Mouse (Mus musculus) CH12.LX (cell line): ENCODE data around the gene Clcf1. TPM values are rescaled to one million over a fixed set of nuclear protein-coding genes. Genes with fewer than 3 reads are reported as not detected.
A peak's percentile ranks its signal among the peaks of the same experiment; 100 is the strongest.

ENCODE experiments used
- DNase-seq: peaks from one replicate; pipeline ENCODE4 v3.0.0-alpha.2; 2013; ENCODE audit errors: extremely low read depth
- H3K27ac ChIP-seq: 2 replicates; pipeline ENCODE4 v1.5.1; 2012; ENCODE audit warnings: low read depth, mild to moderate bottlenecking, control low read depth, moderate library complexity; ENCODE audit not compliant: insufficient read depth
- H3K27me3 ChIP-seq: replicated peaks from 2 replicates; pipeline ENCODE3; 2012; ENCODE audit warnings: inconsistent platforms
- H3K36me3 ChIP-seq, 2 experiments: replicated peaks in 1 of 2; 2 replicates each; pipeline versions ENCODE3 to v1.6.1; 2012; ENCODE audit warnings: inconsistent platforms in 1 of 2, low read length in 1 of 2, mild to moderate bottlenecking in 1 of 2, mixed read lengths in 1 of 2, moderate library complexity in 1 of 2; ENCODE audit not compliant: control insufficient read depth in 1 of 2, insufficient read depth in 1 of 2
- H3K4me1 ChIP-seq, 2 experiments: 2 replicates each; pipeline ENCODE4 v1.6.1; 2012; ENCODE audit warnings: inconsistent platforms in 1 of 2, moderate library complexity in 1 of 2; ENCODE audit not compliant: insufficient read depth in 2 of 2, control insufficient read depth in 1 of 2
- H3K4me2 ChIP-seq: 2 replicates; pipeline ENCODE4 v1.6.1; 2012; ENCODE audit warnings: low read depth, mild to moderate bottlenecking, control low read depth; ENCODE audit not compliant: poor library complexity, insufficient read depth, severe bottlenecking
- H3K4me3 ChIP-seq, 3 experiments: fragments of 150-350 bp in 1 of 3; sonication (generic) in 1 of 3; replicated peaks in 1 of 3; 2 replicates each; pipeline versions ENCODE3 to v1.5.1; 2011 to 2012; ENCODE audit warnings: low read depth in 2 of 3, low read length in 2 of 3, mild to moderate bottlenecking in 2 of 3, moderate library complexity in 2 of 3, control low read depth in 1 of 3, improper control_type of control experiment in 1 of 3, inconsistent platforms in 1 of 3, mixed read lengths in 1 of 3; ENCODE audit not compliant: poor library complexity in 1 of 3
- H3K79me2 ChIP-seq: replicated peaks from 2 replicates; pipeline ENCODE4 v1.6.1; 2012; ENCODE audit warnings: mild to moderate bottlenecking, moderate library complexity; ENCODE audit not compliant: control insufficient read depth, poor library complexity, insufficient read depth, severe bottlenecking; ENCODE audit errors: extremely low read depth
- H3K9ac ChIP-seq: 2 replicates; pipeline ENCODE4 v1.6.1; 2012; ENCODE audit warnings: low read depth, mild to moderate bottlenecking, control low read depth, moderate library complexity; ENCODE audit not compliant: insufficient read depth
- H3K9me3 ChIP-seq: replicated peaks from 2 replicates; pipeline ENCODE3; 2012; ENCODE audit warnings: low read length, inconsistent platforms, mixed read lengths
- E2F4 ChIP-seq: IDR thresholded peaks from 2 replicates; pipeline ENCODE4 v1.6.1; 2011; ENCODE audit warnings: low read depth, low read length, improper control_type of control experiment; ENCODE audit not compliant: insufficient replicate concordance
- EP300 ChIP-seq: IDR thresholded peaks from 2 replicates; pipeline ENCODE4 v1.6.1; 2011; ENCODE audit warnings: low read length, improper control_type of control experiment
- ETS1 ChIP-seq: conservative IDR thresholded peaks from 2 replicates; pipeline ENCODE4 v1.6.1; 2012; ENCODE audit warnings: low read depth, mild to moderate bottlenecking, inconsistent platforms, low read length, improper control_type of control experiment, moderate library complexity
- GABPA ChIP-seq: IDR thresholded peaks from 2 replicates; pipeline ENCODE4 v1.6.1; 2012; ENCODE audit warnings: low read depth, low read length, improper control_type of control experiment, inconsistent platforms; ENCODE audit not compliant: insufficient replicate concordance
- HCFC1 ChIP-seq: IDR thresholded peaks from 2 replicates; pipeline ENCODE4 v1.6.1; 2012; ENCODE audit warnings: low read depth, mild to moderate bottlenecking, inconsistent platforms, low read length, improper control_type of control experiment
- JUN ChIP-seq: IDR thresholded peaks from 2 replicates; pipeline ENCODE4 v1.6.1; 2011; ENCODE audit warnings: low read depth, mild to moderate bottlenecking, low read length, improper control_type of control experiment, moderate library complexity; ENCODE audit not compliant: insufficient read depth
- MAX ChIP-seq: IDR thresholded peaks from 2 replicates; pipeline ENCODE4 v1.6.1; 2011; ENCODE audit warnings: low read length, improper control_type of control experiment
- MEF2A ChIP-seq: IDR thresholded peaks from 2 replicates; pipeline ENCODE4 v1.6.1; 2014; ENCODE audit warnings: low read depth, mild to moderate bottlenecking, inconsistent platforms, low read length, improper control_type of control experiment, borderline replicate concordance
- NRF1 ChIP-seq: IDR thresholded peaks from 2 replicates; pipeline ENCODE4 v1.6.1; 2014; ENCODE audit warnings: low read depth, mild to moderate bottlenecking, inconsistent platforms, low read length, improper control_type of control experiment, moderate library complexity
- POLR2AphosphoS2 ChIP-seq: IDR thresholded peaks from 2 replicates; pipeline ENCODE4 v1.6.1; 2011; ENCODE audit warnings: low read depth, low read length, improper control_type of control experiment
- RCOR1 ChIP-seq: conservative IDR thresholded peaks from 2 replicates; pipeline ENCODE4 v1.6.1; 2012; ENCODE audit warnings: low read depth, mild to moderate bottlenecking, inconsistent platforms, low read length, improper control_type of control experiment
- SMC3 ChIP-seq: IDR thresholded peaks from 2 replicates; pipeline ENCODE4 v1.6.1; 2011; ENCODE audit warnings: low read depth, low read length, improper control_type of control experiment
- TCF12 ChIP-seq: IDR thresholded peaks from 2 replicates; pipeline ENCODE4 v1.6.1; 2014; ENCODE audit warnings: low read depth, mild to moderate bottlenecking, inconsistent platforms, low read length, improper control_type of control experiment
- UBTF ChIP-seq: IDR thresholded peaks from 2 replicates; pipeline ENCODE4 v1.6.1; 2012; ENCODE audit warnings: low read depth, mild to moderate bottlenecking, inconsistent platforms, low read length, improper control_type of control experiment, moderate library complexity
- USF1 ChIP-seq: IDR thresholded peaks from 2 replicates; pipeline ENCODE4 v1.6.1; 2014; ENCODE audit warnings: low read depth, mild to moderate bottlenecking, inconsistent platforms, low read length, improper control_type of control experiment
- ZC3H11A ChIP-seq: IDR thresholded peaks from 2 replicates; pipeline ENCODE4 v1.6.1; 2012; ENCODE audit warnings: low read depth, mild to moderate bottlenecking, inconsistent platforms, low read length, improper control_type of control experiment
- ZMIZ1 ChIP-seq: IDR thresholded peaks from 2 replicates; pipeline ENCODE4 v1.6.1; 2012; ENCODE audit warnings: low read depth, mild to moderate bottlenecking, inconsistent platforms, low read length, improper control_type of control experiment
- dilution Hi-C: fragments of 300-500 bp; cut with MboI; formaldehyde crosslinking; loops from 2 replicates; pipeline ENCODE4 v1.14.3; 2020; ENCODE audit warnings: low sequenced_read_pairs; ENCODE audit not compliant: extremely low pct_unique_long_range_greater_than_20kb, extremely low pct_ligation_motif_present
- in situ Hi-C: fragments of 300-500 bp; cut with MboI; formaldehyde crosslinking; loops from 3 replicates; pipeline ENCODE4 v1.14.3; 2019; ENCODE audit warnings: low sequenced_read_pairs, low pct_ligation_motif_present, low pct_unique_long_range_greater_than_20kb, mixed read lengths
- polyA plus RNA-seq: library from polyadenylated mRNA; unstranded; fragments of >175 nt; gene quantifications from 2 replicates; pipeline ENCODE4 v1.2.1, GENCODE M21; 2012; ENCODE audit warnings: low read depth; ENCODE audit not compliant: insufficient read length
- total RNA-seq, 2 experiments: library from RNA; depleted of rRNA; stranded (reverse); fragments of 300-350 nt in 1 of 2; fragments of >200 nt in 1 of 2; gene quantifications; 2 replicates each; pipeline ENCODE4 v1.2.3; 2012 to 2014

Clcf1 gene
- total and polyA plus RNA-seq, 3 experiments, result 0.09 to 1.0 (median 0.28) TPM

DNA sequence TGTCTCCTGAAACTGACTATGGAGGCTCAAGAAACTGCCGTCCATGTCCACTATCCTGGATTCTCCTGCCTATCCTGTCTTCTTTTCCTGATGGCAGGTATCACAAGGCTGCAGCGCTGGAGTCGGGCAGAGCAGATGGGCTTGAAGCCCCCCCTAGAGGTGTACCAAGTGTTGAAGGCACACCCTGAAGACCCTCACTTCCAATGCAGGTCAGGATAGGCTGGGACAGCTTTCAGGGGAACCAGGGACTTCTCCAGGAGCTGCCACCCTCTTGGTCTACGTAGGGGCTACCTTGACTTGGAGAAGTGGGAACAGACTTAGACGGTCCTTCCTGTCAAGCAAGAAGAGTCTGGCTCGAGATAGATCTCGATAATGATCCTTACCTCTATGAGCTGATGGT is 18.6 kb downstream of the Clcf1 start:
- DNase-seq, result no peak
- no peak for TF ChIP-seq ZC3H11A
- Histone ChIP-seq H3K79me2 (no peaks in the 10 kb centered on the region), H3K27me3 (peaks cover 6% of the 10 kb centered on the region), H3K9me3 (peaks cover 3% of the 10 kb centered on the region), H3K27ac (no peak overlapping the region), H3K4me1 (peaks cover 22 to 49% of the 10 kb centered on the region in 2 experiments), H3K4me2 (peak overlapping the region; percentile 82), H3K9ac (peak overlapping the region; percentile 82), H3K4me3 (peak overlapping the region; percentile 63 to 75 (median 68)), H3K36me3 (peaks cover 0 to 5% of the 10 kb centered on the region in 2 experiments)
- dilution Hi-C loops, result no loop called here
- in situ Hi-C loops, result no loop called here

DNA sequence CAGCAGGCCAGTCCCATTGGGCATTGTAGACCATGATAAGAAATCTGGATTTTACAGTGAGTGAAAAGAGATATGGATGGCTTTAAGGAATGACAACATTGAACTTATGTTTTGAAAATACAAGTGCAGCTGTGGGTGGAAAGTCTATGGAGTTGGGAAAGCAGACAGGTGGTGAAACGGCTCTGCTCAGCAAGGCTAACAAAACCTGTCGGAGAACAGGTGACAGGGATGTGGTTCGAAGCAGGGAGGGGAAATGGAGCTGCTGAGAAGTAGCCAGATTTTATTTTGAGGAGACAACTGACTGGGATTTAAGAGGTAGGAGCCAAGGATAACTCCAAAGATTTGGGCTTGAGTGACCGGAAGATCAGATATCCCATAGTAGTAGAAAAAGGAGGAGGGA is 20.5 kb downstream of the Clcf1 start:
- Histone ChIP-seq H3K4me1 (peaks cover 18 to 30% of the 10 kb centered on the region in 2 experiments), H3K27ac (no peak overlapping the region), H3K27me3 (peaks cover 2% of the 10 kb centered on the region), H3K4me3 (no peak overlapping the region), H3K79me2 (no peaks in the 10 kb centered on the region), H3K36me3 (peaks cover 0 to 5% of the 10 kb centered on the region in 2 experiments), H3K4me2 (no peak overlapping the region), H3K9ac (no peak overlapping the region), H3K9me3 (peaks cover 3% of the 10 kb centered on the region)
- dilution Hi-C loops (no loop called here), in situ Hi-C loops (no loop called here)
- no peak for TF ChIP-seq UBTF
- TF ChIP-seq USF1, result no peak
- no peak for TF ChIP-seq JUN
- no peak for TF ChIP-seq ZMIZ1
- TF ChIP-seq POLR2AphosphoS2, result no peak
- TF ChIP-seq HCFC1, result no peak
- no peak for TF ChIP-seq RCOR1
- TF ChIP-seq GABPA, result no peak
- no peak for TF ChIP-seq E2F4
- no peak for TF ChIP-seq MEF2A
- TF ChIP-seq EP300, result no peak
- TF ChIP-seq TCF12, result no peak
- no peak for TF ChIP-seq ETS1
- TF ChIP-seq SMC3, result no peak
- TF ChIP-seq MAX, result no peak
- no peak for TF ChIP-seq NRF1
- no peak for DNase-seq
